Mouse (Mus musculus) E14TG2a.4 (cell line): Measurements from ENCODE around the gene E4f1.

Experiments
- H3K27me3 ChIP-seq: 2 replicates; pipeline ENCODE4 v1.6.1; 2014; ENCODE audit warnings: low read length, control low read depth; ENCODE audit not compliant: insufficient read depth
- H3K36me3 ChIP-seq: 2 replicates; pipeline ENCODE4 v1.6.1; 2014; ENCODE audit warnings: low read length, control low read depth; ENCODE audit not compliant: insufficient read depth
- H3K4me1 ChIP-seq: replicated peaks from 2 replicates; pipeline ENCODE4 v1.6.1; 2014; ENCODE audit warnings: low read depth, low read length, control low read depth
- H3K4me3 ChIP-seq: replicated peaks from 2 replicates; pipeline ENCODE4 v1.5.1; 2014; ENCODE audit warnings: mild to moderate bottlenecking, low read length
- H3K9me3 ChIP-seq: 2 replicates; pipeline ENCODE4 v1.6.1; 2014; ENCODE audit warnings: low read length, control low read depth
- CTCF ChIP-seq: conservative IDR thresholded peaks from 2 replicates; pipeline ENCODE4 v1.5.1; 2014; ENCODE audit warnings: low read length
- NANOG ChIP-seq: IDR thresholded peaks from 2 replicates; pipeline ENCODE4 v1.6.1; 2014; ENCODE audit warnings: borderline replicate concordance, low read length, mixed read lengths
- POU5F1 ChIP-seq: IDR thresholded peaks from 2 replicates; pipeline ENCODE4 v1.6.1; 2014; ENCODE audit warnings: low read length, borderline replicate concordance

E4f1 gene

GRCm38 (mm10) chr17:24394456-24394855, 75.7 kb downstream of the E4f1 start:
- TF ChIP-seq CTCF: no peak
- no peak for TF ChIP-seq NANOG
- no peak for TF ChIP-seq POU5F1
- Histone ChIP-seq H3K27me3 (no peaks in the 10 kb centered on the region), H3K36me3 (no peaks in the 10 kb centered on the region), H3K4me3 (no peak overlapping the region), H3K9me3 (no peaks in the 10 kb centered on the region), H3K4me1 (peaks cover 6% of the 10 kb centered on the region; the same call in 1 of the 2 replicates)
